8 mouse cellular contexts compared by ENCODE assay signal in genomic region chr3:22190498-22190897, GRCm38 (mm10).
DNase-seq lines count a peak whose midpoint lies in the region; ATAC-seq and TF ChIP-seq lines count a peak whose summit lies in the region.

No protein-coding gene starts in this region.

- peak; percentile 60 for TF ChIP-seq CTCF in heart, postnatal 0 days (IDR thresholded peaks at IDR 0.05; ENCODE audit: low read depth)

- H3K36me3 ChIP-seq in heart, postnatal 0 days (replicated peaks; ENCODE audit: control insufficient read depth, insufficient read depth, low read length): peaks cover 47% of the 10 kb centered on the region
- peaks cover 51% of the 10 kb centered on the region for H3K36me3 ChIP-seq in heart, embryonic 10.5 days
- peaks cover 7% of the 10 kb centered on the region; the same call in 1 of the 2 replicates for H3K36me3 ChIP-seq in forebrain, embryonic 15.5 days

- H3K9me3 ChIP-seq in heart, postnatal 0 days (replicated peaks; ENCODE audit: control insufficient read depth, low read length): no peaks in the 10 kb centered on the region
- H3K9me3 ChIP-seq in heart, embryonic 10.5 days: no peaks in the 10 kb centered on the region
- no peaks in the 10 kb centered on the region for H3K9me3 ChIP-seq in forebrain, embryonic 15.5 days

- H3K27ac ChIP-seq in heart, postnatal 0 days (ENCODE audit: low read depth): no peak overlapping the region
- H3K27ac ChIP-seq in heart, embryonic 10.5 days: no peak overlapping the region
- no peak overlapping the region for H3K27ac ChIP-seq in forebrain, embryonic 15.5 days (replicated peaks)

- no peak overlapping the region for H3K9ac ChIP-seq in heart, postnatal 0 days (replicated peaks; ENCODE audit: low read depth, low read length)
- H3K9ac ChIP-seq in forebrain, embryonic 15.5 days (replicated peaks): no peak overlapping the region

- H3K4me1 ChIP-seq in heart, postnatal 0 days (ENCODE audit: control insufficient read depth, insufficient read depth): no peaks in the 10 kb centered on the region
- H3K4me1 ChIP-seq in heart, embryonic 10.5 days: peaks cover 6% of the 10 kb centered on the region; the same call in 1 of the 2 replicates
- H3K4me1 ChIP-seq in forebrain, embryonic 15.5 days: no peaks in the 10 kb centered on the region

- no peak overlapping the region for H3K4me2 ChIP-seq in heart, postnatal 0 days (ENCODE audit: low read depth, low read length)
- H3K4me2 ChIP-seq in forebrain, embryonic 15.5 days (replicated peaks): no peak overlapping the region

- TF ChIP-seq EP300 in heart, postnatal 0 days (IDR thresholded peaks at IDR 0.05; ENCODE audit: low read depth): no peak

- ATAC-seq in heart, postnatal 0 days (ENCODE audit: insufficient read depth, low read depth): peak; percentile 44; the same call in 1 of the 2 replicates
- ATAC-seq in forebrain, embryonic 15.5 days (replicated peaks): peak; percentile 84
- ATAC-seq in megakaryocyte progenitor cell, adult 5-6 weeks (replicated peaks; ENCODE audit: poor library complexity): peak; percentile 95

- no peak overlapping the region for H3K4me3 ChIP-seq in heart, postnatal 0 days (ENCODE audit: low read depth, low read length)
- H3K4me3 ChIP-seq in heart, embryonic 10.5 days: no peak overlapping the region
- no peak overlapping the region for H3K4me3 ChIP-seq in forebrain, embryonic 15.5 days

- H3K27me3 ChIP-seq in heart, postnatal 0 days (ENCODE audit: control insufficient read depth, insufficient read depth, low read length): no peaks in the 10 kb centered on the region
- H3K27me3 ChIP-seq in heart, embryonic 10.5 days (ENCODE audit: insufficient read depth, poor library complexity, severe bottlenecking): no peaks in the 10 kb centered on the region
- H3K27me3 ChIP-seq in forebrain, embryonic 15.5 days: no peaks in the 10 kb centered on the region

- DNase-seq in heart, postnatal 0 days (ENCODE audit: low spot score): peak; percentile 30
- no peak for DNase-seq in heart, embryonic 10.5 days (ENCODE audit: low spot score)
- peak; percentile 78 for DNase-seq in 416B (ENCODE audit: low read depth)
- peak; percentile 58 for DNase-seq in Muller cell, postnatal 12 days (ENCODE audit: inconsistent ontology term)
- no peak for DNase-seq in spleen, postnatal 4 days (ENCODE audit: low spot score in 2 of 2)
- DNase-seq in yolk sac, embryonic 10.5 days (ENCODE audit: low spot score): no peak

Comparison
In these comparisons a context has a peak if more than half of its experiments do, and no peak if none do; other contexts are left out.
1. DNase-seq: peak in heart, postnatal 0 days (single experiment), 416B (single experiment) and Muller cell, postnatal 12 days (single experiment); none in heart, embryonic 10.5 days (single experiment), spleen, postnatal 4 days (0 of 2) and yolk sac, embryonic 10.5 days (single experiment).
2. ATAC-seq: peak in every context shown above with its lines; median percentile 95 in megakaryocyte progenitor cell, adult 5-6 weeks; 84 in forebrain, embryonic 15.5 days; 44 in heart, postnatal 0 days.